Mouse (Mus musculus) spleen, embryonic (tissue): Measurements from ENCODE around the gene Apobec3.
"Not testable (repeated sequence)": the region's sequence is repeated elsewhere in the genome, so short reads cannot be mapped to it uniquely, and the experiment has no call there.

Experiments used
- CTCF ChIA-PET: fragments of 350-600 bp; sonication (Branson Sonifier 250); formaldehyde crosslinking; loops from one replicate; lab custom pipeline; 2022; lab: Charles Lee

Gene Apobec3

GRCm38 (mm10) chr15:79919787-79920186 is 28.3 kb downstream of the Apobec3 start:
- CTCF ChIA-PET: no interaction called here

DNA sequence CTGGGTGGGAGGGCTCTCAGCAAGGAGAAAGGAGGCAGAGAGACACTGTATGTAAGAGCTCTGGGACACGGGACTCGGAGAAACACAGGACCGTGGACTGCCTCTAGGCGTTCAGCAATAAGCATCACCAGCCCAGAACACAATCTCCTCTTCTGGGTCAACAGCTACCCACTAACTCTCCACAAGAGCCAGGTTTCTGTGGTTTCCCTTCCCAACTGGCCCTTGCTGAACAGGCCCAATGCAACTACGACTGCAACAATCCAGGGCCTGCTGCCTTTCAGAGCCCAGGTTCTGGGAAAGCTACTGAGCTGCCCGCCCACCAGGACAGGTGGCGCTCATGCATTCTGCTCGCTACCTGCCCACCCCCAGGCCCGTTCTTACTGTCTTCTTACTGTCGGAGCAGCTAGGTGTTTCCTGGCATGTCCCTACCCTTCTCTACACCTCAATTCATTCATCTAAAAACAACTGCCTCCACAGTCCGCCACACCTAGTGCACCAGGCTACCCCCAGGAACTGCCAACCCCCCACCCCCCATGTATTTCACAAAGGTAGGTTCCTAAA is 35.5 kb downstream of the Apobec3 start:
- CTCF ChIA-PET: interaction anchor here (0.5 to 1.2 kb wide), 9 partner anchors 8 to 124 kb away, joined by 3 to 26 read pairs (median 4); no protein-coding TSS in a partner anchor

DNA sequence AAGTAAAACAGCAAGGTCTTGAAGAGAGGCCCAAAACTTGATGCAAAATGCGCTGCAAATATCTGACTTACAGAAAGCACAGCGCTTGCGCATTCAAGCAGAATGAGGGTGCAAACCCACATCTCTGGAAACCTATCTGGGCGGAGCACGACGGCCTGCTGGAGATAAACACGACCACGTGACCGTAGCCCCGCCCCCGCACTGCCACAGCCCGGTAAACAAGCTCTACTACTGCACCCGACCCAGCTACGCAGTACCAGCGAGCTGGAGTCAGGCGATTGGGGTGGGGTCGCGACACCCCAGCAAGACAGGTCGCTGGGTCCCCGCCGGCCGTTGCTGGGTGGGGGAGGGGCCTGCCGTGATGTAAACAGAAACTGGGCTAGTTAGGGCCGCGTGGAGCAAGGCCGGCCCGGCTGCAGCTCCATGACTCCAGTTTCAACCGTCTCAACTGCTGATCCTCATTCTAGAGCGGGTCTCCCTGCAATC is 36.2 kb downstream of the Apobec3 start:
- CTCF ChIA-PET: interaction anchor here (0.7 to 1.2 kb wide), 5 partner anchors 9 to 38 kb away, joined by 3 to 7 read pairs (median 3); no protein-coding TSS in a partner anchor

- CTCF ChIA-PET: no interaction called here
Observed at GRCm38 (mm10) chr15:79928316-79928715, 36.9 kb downstream of the Apobec3 start.

DNA sequence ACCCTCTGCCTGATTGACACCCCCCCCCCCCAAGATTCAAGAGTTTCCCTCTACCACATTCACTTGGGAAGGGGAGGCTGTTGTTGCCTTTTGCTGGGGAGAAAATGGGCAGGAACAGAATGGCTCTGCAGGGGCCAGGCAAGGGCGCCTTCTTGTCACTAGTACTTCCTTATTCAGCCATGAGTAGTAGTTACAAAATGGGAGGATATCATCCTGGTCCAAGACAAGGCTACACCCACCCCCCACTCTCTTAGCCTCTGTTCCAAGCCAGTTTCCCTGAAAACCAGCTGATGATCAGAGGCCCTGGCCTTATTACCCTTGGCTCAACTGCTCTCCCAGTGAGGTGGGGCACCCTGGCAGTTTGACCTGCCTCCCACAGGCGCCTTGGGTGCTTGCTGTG is 37.3 kb downstream of the Apobec3 start:
- CTCF ChIA-PET: no interaction called here

GRCm38 (mm10) chr15:79929734-79930133 is 38.3 kb downstream of the Apobec3 start:
- CTCF ChIA-PET: interaction anchor here (0.6 kb wide), 1 partner anchor 781 kb away, joined by 3 read pairs; the partner anchor contains the start of gene Tnrc6b

DNA sequence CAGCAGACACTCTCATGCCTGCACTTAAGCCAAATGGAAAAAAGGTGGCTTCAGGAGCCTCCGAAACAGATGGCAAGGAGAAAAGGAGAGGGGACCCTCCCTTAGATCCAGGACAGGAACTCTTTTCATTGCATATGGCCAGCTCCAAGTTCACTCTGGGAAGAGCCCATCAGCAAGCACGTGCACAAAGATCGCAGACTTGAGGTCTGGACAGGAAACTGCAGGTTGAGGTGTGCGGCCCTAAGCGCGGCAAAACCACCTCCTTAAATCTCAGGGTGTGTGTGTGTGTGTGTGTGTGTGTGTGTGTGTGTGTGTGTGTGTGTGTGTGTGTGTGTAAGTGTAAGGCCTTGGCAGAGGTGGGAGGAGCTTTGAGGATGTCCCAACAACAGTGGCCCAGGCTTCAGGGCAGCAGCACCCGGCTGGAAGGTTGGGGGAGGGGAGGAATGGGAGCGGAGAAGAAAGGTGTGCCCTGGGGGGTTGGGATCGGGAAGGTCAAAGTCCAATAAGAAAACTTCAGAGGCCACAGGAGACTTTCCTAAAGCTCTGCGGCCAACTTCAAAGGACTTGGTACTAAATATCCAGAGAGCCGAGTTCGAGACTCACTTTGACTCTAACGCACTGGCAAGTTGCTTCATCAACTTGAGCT is 40.2 kb downstream of the Apobec3 start:
- CTCF ChIA-PET: interaction anchor here (0.6 to 0.7 kb wide), 3 partner anchors 19 to 79 kb away, joined by 3 to 9 read pairs (median 4); no protein-coding TSS in a partner anchor

- CTCF ChIA-PET: interaction anchor here (0.6 to 0.8 kb wide), 2 partner anchors 26 to 46 kb away, joined by 3 to 4 read pairs; no protein-coding TSS in a partner anchor
Observed at GRCm38 (mm10) chr15:79932323-79932987, 41.0 kb downstream of the Apobec3 start.

DNA sequence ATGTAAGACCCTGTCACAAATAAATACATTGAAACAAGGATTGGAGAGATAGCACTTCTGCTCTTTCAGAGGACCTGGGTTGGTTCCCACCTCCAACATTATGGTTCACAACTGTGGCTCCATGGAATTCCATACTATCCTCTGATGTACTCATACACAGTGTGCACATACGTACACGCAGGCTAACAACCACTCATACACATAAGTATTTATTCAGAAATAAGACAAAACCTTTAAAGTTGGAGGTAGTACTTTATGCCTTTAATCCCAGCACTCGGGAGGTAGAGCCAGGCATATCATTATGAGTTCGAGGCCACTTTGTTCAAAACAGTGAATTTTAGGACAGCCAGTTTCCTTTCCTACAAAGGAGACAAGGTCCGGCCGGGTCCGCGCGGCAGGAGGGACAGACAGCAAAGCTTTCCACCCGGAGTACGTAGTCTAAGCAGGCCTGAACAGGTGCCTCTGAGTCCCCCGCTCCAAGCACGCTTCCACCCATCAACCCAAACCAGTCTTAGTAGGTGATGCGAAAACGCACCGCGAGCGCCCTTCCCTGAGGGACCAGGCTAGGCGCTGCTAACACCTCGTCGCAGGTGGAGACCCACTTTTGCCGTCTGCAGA is 41.7 kb downstream of the Apobec3 start:
- CTCF ChIA-PET: interaction anchor here (0.6 to 0.8 kb wide), 5 partner anchors 15 to 1211 kb away, joined by 3 to 8 read pairs (median 3); no protein-coding TSS in a partner anchor

DNA sequence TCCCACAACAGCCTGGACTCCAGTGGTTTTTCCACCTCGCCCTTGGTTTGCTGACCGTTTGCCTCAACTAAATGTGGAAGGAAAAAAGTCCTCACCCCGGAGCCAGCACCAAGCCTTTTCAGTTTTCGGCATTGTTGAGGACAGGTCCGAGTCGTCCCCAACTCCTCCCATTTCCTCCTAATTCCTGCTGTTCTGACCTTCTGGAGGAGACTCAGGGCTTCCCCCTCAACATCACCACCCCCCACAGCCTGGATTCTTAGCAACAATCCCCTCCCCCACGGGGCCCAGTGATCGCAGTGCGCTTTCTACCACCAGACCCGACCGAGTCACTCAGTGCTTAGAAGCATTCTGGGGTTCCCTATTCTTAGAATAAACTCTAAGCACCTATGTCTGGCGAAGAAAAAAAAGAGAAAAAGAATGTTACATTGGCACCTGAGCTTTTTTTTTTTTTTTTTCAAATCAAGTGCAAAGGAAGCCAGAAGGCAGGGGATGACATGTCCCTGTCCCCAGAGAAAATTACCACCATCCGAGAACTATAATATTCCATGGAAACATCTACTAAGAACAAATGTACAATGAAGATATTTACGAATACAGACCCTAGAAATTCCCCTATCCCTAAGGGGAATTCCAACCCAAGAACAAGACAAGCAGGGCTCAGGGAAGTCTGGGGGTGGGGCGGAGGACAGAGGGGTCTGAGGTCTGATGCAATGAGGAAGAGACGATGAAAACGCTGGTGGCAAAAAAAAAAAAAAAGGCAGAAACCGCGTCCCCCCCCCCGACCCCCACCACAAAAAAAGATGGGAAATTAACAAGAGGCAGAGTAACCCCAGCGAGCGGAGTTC is 42.4 kb downstream of the Apobec3 start:
- CTCF ChIA-PET: interaction anchor here (0.5 to 0.8 kb wide), 6 partner anchors 14 to 1212 kb away, joined by 3 to 8 read pairs (median 4); no protein-coding TSS in a partner anchor

- CTCF ChIA-PET: interaction anchor here (0.5 to 1.0 kb wide), 5 partner anchors 68 to 300 kb away, joined by 3 to 4 read pairs (median 3); no protein-coding TSS in a partner anchor
Observed at GRCm38 (mm10) chr15:79934776-79935175, 43.3 kb downstream of the Apobec3 start.

GRCm38 (mm10) chr15:79935654-79936373 is 44.4 kb downstream of the Apobec3 start:
- CTCF ChIA-PET: interaction anchor here (0.6 to 1.0 kb wide), 6 partner anchors 52 to 710 kb away, joined by 3 to 6 read pairs (median 4); no protein-coding TSS in a partner anchor

GRCm38 (mm10) chr15:79936374-79936751 is 44.9 kb downstream of the Apobec3 start:
- CTCF ChIA-PET: no interaction called here

DNA sequence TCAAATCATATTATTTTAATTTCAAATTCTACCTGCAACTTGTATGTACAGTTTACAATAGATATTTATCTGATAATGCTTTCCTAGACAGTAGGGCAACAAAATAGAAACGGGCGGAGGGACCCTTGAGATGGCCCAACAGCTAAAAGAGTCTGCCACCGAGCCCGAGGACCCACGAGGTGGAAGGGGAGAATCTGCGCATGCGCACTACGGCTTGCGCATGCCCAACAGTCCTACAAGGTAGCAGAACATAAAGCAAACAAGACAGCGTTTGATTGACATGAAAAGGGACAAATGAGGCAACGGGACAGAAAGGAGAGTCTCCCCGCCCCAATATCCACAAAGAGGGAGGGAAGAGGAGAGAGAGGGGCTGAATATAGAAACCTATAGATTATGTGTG is 47.6 kb downstream of the Apobec3 start:
- CTCF ChIA-PET: no interaction called here

GRCm38 (mm10) chr15:79939501-79939900 is 48.0 kb downstream of the Apobec3 start:
- CTCF ChIA-PET: not testable (repeated sequence)

- CTCF ChIA-PET: interaction anchor here (1.1 kb wide), 1 partner anchor 13 kb away, joined by 7 read pairs; no protein-coding TSS in a partner anchor
Observed at GRCm38 (mm10) chr15:79939913-79940312, 48.5 kb downstream of the Apobec3 start.

GRCm38 (mm10) chr15:79940932-79941331 is 49.5 kb downstream of the Apobec3 start:
- CTCF ChIA-PET: interaction anchor here (0.5 to 1.1 kb wide), 2 partner anchors 14 to 41 kb away, joined by 3 to 7 read pairs; no protein-coding TSS in a partner anchor

GRCm38 (mm10) chr15:79942541-79942940 is 51.1 kb downstream of the Apobec3 start:
- CTCF ChIA-PET: interaction anchor here (1.1 kb wide), 1 partner anchor 13 kb away, joined by 3 read pairs; no protein-coding TSS in a partner anchor

- CTCF ChIA-PET: no interaction called here
Observed at GRCm38 (mm10) chr15:79943584-79943983, 52.1 kb downstream of the Apobec3 start.
